In the genomic region with DNA sequence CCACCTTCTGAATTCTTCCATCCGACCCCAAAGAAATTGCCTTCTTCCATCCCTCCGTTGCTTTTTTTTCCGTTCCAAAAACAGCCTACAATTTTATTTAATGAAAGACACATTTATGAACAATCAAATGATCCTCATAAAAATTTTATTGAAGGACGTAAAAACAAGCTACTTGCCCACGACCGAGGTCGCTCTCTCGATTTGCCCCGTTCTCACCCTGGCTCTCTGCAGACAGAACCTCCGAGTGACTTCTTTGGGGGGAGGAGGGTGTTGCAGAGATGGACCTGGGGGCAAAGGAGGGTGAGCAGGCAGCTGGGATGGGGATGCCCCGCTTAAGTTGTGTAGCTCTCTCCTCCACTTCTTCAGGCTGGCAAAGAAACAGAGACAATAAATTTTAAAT, we compare ENCODE assay signal across 24 mouse cellular contexts. TPM values are rescaled to one million over a fixed set of nuclear protein-coding genes. Genes with fewer than 3 reads are reported as not detected.
DNase-seq lines count a peak whose midpoint lies in the region; TF ChIP-seq lines count a peak whose summit lies in the region.
"Had no signal": no experiment of that assay in that cellular context is flagged by ENCODE, and none has a peak within 500 bp of the region (broad histone marks: within the 10 kb centered on the region; RNA-seq: fewer than 3 reads in every experiment).

No protein-coding gene starts in this region.

- DNase-seq in kidney, adult 2 months, result no peak
- DNase-seq in kidney, postnatal 25 days, result no peak
- no peak for DNase-seq in layer of hippocampus, adult 11-12 months (ENCODE audit: low spot score)
- DNase-seq in frontal cortex, postnatal 14 days (ENCODE audit: low spot score in 2 of 2), result no peak
- DNase-seq in ovary, postnatal 36 days (ENCODE audit: low spot score), result no peak
- DNase-seq: adrenal gland, postnatal 10 days; cerebellum, adult 9-11 months; heart, postnatal 10 days; left cerebral cortex, postnatal 4 days; right cerebral cortex, adult 18-20 months; thymus, postnatal 14 days had no signal

- no peak for TF ChIP-seq POLR2A in kidney, adult 2 months (IDR thresholded peaks at IDR 0.05; ENCODE audit: low read depth, low read length)
- no peak for TF ChIP-seq POLR2A in embryonic fibroblast, embryonic 13.5 days (IDR thresholded peaks at IDR 0.05; ENCODE audit: low read depth, low read length)
- TF ChIP-seq POLR2A in myocyte (IDR thresholded peaks at IDR 0.05; ENCODE audit: insufficient read length, low read depth), result no peak

- WGBS in kidney, adult 2 months, result 36% methylated on average over 11 of the region's 11 CpGs

- peaks cover 100% of the 10 kb centered on the region for H3K79me2 ChIP-seq in C2C12 (ENCODE audit: control insufficient read depth, insufficient read depth)
- peaks cover 99% of the 10 kb centered on the region for H3K79me2 ChIP-seq in myocyte (ENCODE audit: control insufficient read depth, insufficient read depth)

- peak overlapping the region; percentile 47; the same call in 1 of the 2 replicates for H3K27ac ChIP-seq in kidney, adult 2 months (ENCODE audit: insufficient read depth, low read depth, low read length)
- H3K27ac ChIP-seq in embryonic fibroblast, embryonic 13.5 days (ENCODE audit: insufficient read depth, low read length), result peak overlapping the region; percentile 28
- H3K27ac ChIP-seq: hindbrain, embryonic 12.5 days; liver, embryonic 15.5 days; midbrain, embryonic 12.5 days had no signal

- H3ac ChIP-seq in C2C12 (ENCODE audit: control insufficient read depth, insufficient read length, low read depth) (peak overlapping the region; percentile 54), myocyte (ENCODE audit: control insufficient read depth, insufficient read length) (peak overlapping the region; percentile 59)

- no peak for TF ChIP-seq CTCF in kidney, adult 2 months (conservative IDR thresholded peaks at IDR 0.05; ENCODE audit: insufficient read depth, insufficient read length, low read depth, low read length)
- TF ChIP-seq CTCF in C2C12 (IDR thresholded peaks at IDR 0.05; ENCODE audit: control insufficient read depth, insufficient read depth, insufficient read length), result no peak
- no peak for TF ChIP-seq CTCF in embryonic fibroblast, embryonic 13.5 days (IDR thresholded peaks at IDR 0.05; ENCODE audit: borderline replicate concordance, insufficient read depth, low read length)

- H3K4me3 ChIP-seq in kidney, adult 2 months (ENCODE audit: insufficient read depth, low read depth, low read length), result peak overlapping the region; percentile 84
- H3K4me3 ChIP-seq in C2C12 (ENCODE audit: insufficient read depth, poor library complexity, severe bottlenecking) (peak overlapping the region; percentile 49), myocyte (peak overlapping the region; percentile 92)
- no peak overlapping the region for H3K4me3 ChIP-seq in embryonic fibroblast, embryonic 13.5 days (ENCODE audit: insufficient read depth, low read length)
- H3K4me3 ChIP-seq: liver, embryonic 15.5 days had no signal

- peaks cover 73% of the 10 kb centered on the region for H3K79me3 ChIP-seq in C2C12 (ENCODE audit: low read depth)

- H3K27me3 ChIP-seq in kidney, adult 2 months (replicated peaks; ENCODE audit: control insufficient read depth, insufficient read depth, low read length), result no peaks in the 10 kb centered on the region
- no peaks in the 10 kb centered on the region for H3K27me3 ChIP-seq in C2C12 (ENCODE audit: control insufficient read depth, insufficient read depth, insufficient read length)
- no peaks in the 10 kb centered on the region for H3K27me3 ChIP-seq in myocyte (ENCODE audit: control insufficient read depth, insufficient read depth, insufficient read length)

- H3K4me1 ChIP-seq in kidney, adult 2 months (ENCODE audit: control insufficient read depth, insufficient read depth, low read length), result peaks cover 11% of the 10 kb centered on the region
- no peaks in the 10 kb centered on the region for H3K4me1 ChIP-seq in embryonic fibroblast, embryonic 13.5 days (ENCODE audit: control insufficient read depth, insufficient read depth, low read length)

- H3K4me2 ChIP-seq in myocyte (ENCODE audit: low read depth), result peak overlapping the region; percentile 95
- H3K4me2 ChIP-seq: liver, embryonic 15.5 days had no signal

- no peaks in the 10 kb centered on the region for H3K36me3 ChIP-seq in kidney, adult 2 months (ENCODE audit: control insufficient read depth, insufficient read depth, low read length)
- peaks cover 15% of the 10 kb centered on the region for H3K36me3 ChIP-seq in C2C12 (ENCODE audit: control insufficient read depth, insufficient read depth)
- no peaks in the 10 kb centered on the region for H3K36me3 ChIP-seq in myocyte (ENCODE audit: control insufficient read depth, insufficient read depth)
- H3K36me3 ChIP-seq: hindbrain, embryonic 12.5 days; liver, embryonic 15.5 days; midbrain, embryonic 12.5 days had no signal

TF ChIP-seq in C2C12, 6 proteins besides CTCF, POLR2A, EP300 and RAD21:
- TF ChIP-seq MYOD1 (IDR thresholded peaks at IDR 0.05; ENCODE audit: control insufficient read depth, insufficient read length, low read depth) (no peak), MYOG (IDR thresholded peaks at IDR 0.05; ENCODE audit: control insufficient read depth, extremely low read depth, insufficient read length) (no peak), FOSL1 (IDR thresholded peaks at IDR 0.05; ENCODE audit: insufficient read depth, low read length, poor library complexity, severe bottlenecking) (no peak), USF1 (IDR thresholded peaks at IDR 0.05; ENCODE audit: low read depth) (no peak), CEBPB (IDR thresholded peaks at IDR 0.05; ENCODE audit: low read depth) (no peak), MAX (IDR thresholded peaks at IDR 0.05) (no peak)

TF ChIP-seq in myocyte, 11 proteins besides CTCF, POLR2A, EP300 and RAD21:
- no peak for TF ChIP-seq TCF3 (IDR thresholded peaks at IDR 0.05; ENCODE audit: insufficient read length, low read depth)
- no peak for TF ChIP-seq CEBPB (IDR thresholded peaks at IDR 0.05; ENCODE audit: insufficient read depth, poor library complexity, severe bottlenecking)
- no peak for TF ChIP-seq USF1 (IDR thresholded peaks at IDR 0.05; ENCODE audit: low read depth)
- no peak for TF ChIP-seq TCF12 (IDR thresholded peaks at IDR 0.05; ENCODE audit: insufficient read depth, poor library complexity, severe bottlenecking)
- TF ChIP-seq MYOG (IDR thresholded peaks at IDR 0.05; ENCODE audit: control insufficient read depth in 1 of 3, insufficient read depth in 1 of 3, insufficient read length in 2 of 3, low read depth in 2 of 3), result no peak
- TF ChIP-seq REST (IDR thresholded peaks at IDR 0.05; ENCODE audit: insufficient read depth, insufficient read length), result no peak
- no peak for TF ChIP-seq E2F4 (IDR thresholded peaks at IDR 0.05; ENCODE audit: insufficient read depth)
- TF ChIP-seq SRF (IDR thresholded peaks at IDR 0.05; ENCODE audit: control insufficient read depth, insufficient read length, low read depth), result no peak
- no peak for TF ChIP-seq MAX (IDR thresholded peaks at IDR 0.05; ENCODE audit: low read depth)
- TF ChIP-seq POLR2AphosphoS2 (IDR thresholded peaks at IDR 0.05; ENCODE audit: insufficient read length, low read depth), result no peak
- TF ChIP-seq MYOD1 (IDR thresholded peaks at IDR 0.05; ENCODE audit: control insufficient read depth in 1 of 3, insufficient read length in 2 of 3, low read depth in 2 of 3), result no peak

RNA-seq across cellular contexts. Expression of a gene that starts 4.1 kb away (rescaled TPM):
- polyA plus RNA-seq in kidney, adult 2 months (2012; rRNA removed), result 5.5 and 7.3 TPM in 2 replicates
- 9.4 TPM for polyA plus RNA-seq in C2C12 (2012; fragmentation: generic; extraction: Trizol)
- polyA plus RNA-seq in embryonic fibroblast, embryonic 13.5 days (2011; ENCODE audit: insufficient read length, low read depth, missing spikeins), result 4.9 and 6.2 TPM in 2 replicates
- 10.5 TPM for polyA plus RNA-seq in myocyte (2012; fragmentation: generic; extraction: Trizol)
- polyA plus RNA-seq: activated CD4-positive, CD25-positive, alpha-beta regulatory T cell, adult 4 months; brain, embryonic 14.5 days; embryonic facial prominence, embryonic 14.5 days; forebrain, embryonic 16.5 days; heart, embryonic 11.5 days; hindbrain, embryonic 12.5 days; liver, embryonic 15.5 days; lung, postnatal 0 days; midbrain, embryonic 12.5 days had no signal

RNA-seq across cellular contexts. Expression of a gene that starts 10.1 kb away (rescaled TPM):
- polyA plus RNA-seq in kidney, adult 2 months (2012; rRNA removed), result 3.4 and 4.0 TPM in 2 replicates
- polyA plus RNA-seq in C2C12 (2012; fragmentation: generic; extraction: Trizol) (1.1 TPM), myocyte (2012; fragmentation: generic; extraction: Trizol) (0.71 TPM)
- 28.5 and 45.5 TPM in 2 replicates for polyA plus RNA-seq in embryonic fibroblast, embryonic 13.5 days (2011; ENCODE audit: insufficient read length, low read depth, missing spikeins)
- polyA plus RNA-seq: brain, embryonic 14.5 days; embryonic facial prominence, embryonic 14.5 days; forebrain, embryonic 16.5 days; hindbrain, embryonic 12.5 days; lung, postnatal 0 days; midbrain, embryonic 12.5 days had no signal

RNA-seq across cellular contexts. Expression of a gene that starts 13.1 kb away (rescaled TPM):
- polyA plus RNA-seq in kidney, adult 2 months (2012; rRNA removed), result 4.0 and 4.1 TPM in 2 replicates
- 1.6 TPM for polyA plus RNA-seq in C2C12 (2012; fragmentation: generic; extraction: Trizol)
- polyA plus RNA-seq in embryonic fibroblast, embryonic 13.5 days (2011; ENCODE audit: insufficient read length, low read depth, missing spikeins), result 7.6 and 11.0 TPM in 2 replicates
- polyA plus RNA-seq in myocyte (2012; fragmentation: generic; extraction: Trizol), result 1.2 TPM
- polyA plus RNA-seq: activated CD4-positive, CD25-positive, alpha-beta regulatory T cell, adult 4 months; forebrain, embryonic 16.5 days; lung, postnatal 0 days; midbrain, embryonic 12.5 days had no signal

RNA-seq across cellular contexts. Expression of a gene that starts 13.8 kb away (rescaled TPM):
- polyA plus RNA-seq in kidney, adult 2 months (2012; rRNA removed), result 16.4 and 16.7 TPM in 2 replicates
- polyA plus RNA-seq in C2C12 (2012; fragmentation: generic; extraction: Trizol) (49.6 TPM), myocyte (2012; fragmentation: generic; extraction: Trizol) (43.5 TPM)
- polyA plus RNA-seq in embryonic fibroblast, embryonic 13.5 days (2011; ENCODE audit: insufficient read length, low read depth, missing spikeins), result 7.3 and 16.6 TPM in 2 replicates
- polyA plus RNA-seq: activated CD4-positive, CD25-positive, alpha-beta regulatory T cell, adult 4 months; brain, embryonic 14.5 days; embryonic facial prominence, embryonic 14.5 days; forebrain, embryonic 16.5 days; hindbrain, embryonic 12.5 days; liver, embryonic 15.5 days; lung, postnatal 0 days; midbrain, embryonic 12.5 days; small intestine, adult 2 months had no signal

RNA-seq across cellular contexts. Expression of a gene that starts 17.7 kb away (rescaled TPM):
- polyA plus RNA-seq in kidney, adult 2 months (2012; rRNA removed), result 24.7 and 25.4 TPM in 2 replicates
- polyA plus RNA-seq in C2C12 (2012; fragmentation: generic; extraction: Trizol) (10.6 TPM), myocyte (2012; fragmentation: generic; extraction: Trizol) (14.0 TPM)
- 42.6 and 61.8 TPM in 2 replicates for polyA plus RNA-seq in embryonic fibroblast, embryonic 13.5 days (2011; ENCODE audit: insufficient read length, low read depth, missing spikeins)
- polyA plus RNA-seq: activated CD4-positive, CD25-positive, alpha-beta regulatory T cell, adult 4 months; forebrain, embryonic 16.5 days; lung, postnatal 0 days; midbrain, embryonic 12.5 days had no signal
